Mouse (Mus musculus) adrenal gland, adult 2 months (tissue): Measurements from ENCODE around the gene Mrps34. TPM values are rescaled to one million over a fixed set of nuclear protein-coding genes. Genes with fewer than 3 reads are reported as not detected.

Experiments
- DNase-seq: peaks from one replicate; pipeline ENCODE4 v3.0.0; 2021
- long read RNA-seq: library from polyadenylated mRNA; stranded (forward); transcript quantifications from one replicate; pipeline ENCODE4 v2.0.0, GENCODE M21; 2021
- polyA plus RNA-seq: library from polyadenylated mRNA; depleted of rRNA; stranded (reverse); fragments of >200 nt; gene quantifications from 2 replicates; pipeline ENCODE4 v1.2.3, GENCODE M21; 2012; rRNA removed
- total RNA-seq, 2 experiments: library from RNA; stranded (reverse); gene quantifications; 2 replicates each; pipeline ENCODE4 v1.2.3; 2021

The Mrps34 gene
- total RNA-seq (100 to 1,000 TPM; 130 to 150 TPM), polyA plus RNA-seq (547 and 570 TPM in 2 replicates)
- long read RNA-seq, transcript Mrps34-201 (3 exons, 918 nt): major isoform, 111 of 121 reads
- long read RNA-seq, partial matches to known transcripts: 0 of 121 reads
- long read RNA-seq, other reads (novel, unspliced or antisense): 7 of 121 reads

DNA sequence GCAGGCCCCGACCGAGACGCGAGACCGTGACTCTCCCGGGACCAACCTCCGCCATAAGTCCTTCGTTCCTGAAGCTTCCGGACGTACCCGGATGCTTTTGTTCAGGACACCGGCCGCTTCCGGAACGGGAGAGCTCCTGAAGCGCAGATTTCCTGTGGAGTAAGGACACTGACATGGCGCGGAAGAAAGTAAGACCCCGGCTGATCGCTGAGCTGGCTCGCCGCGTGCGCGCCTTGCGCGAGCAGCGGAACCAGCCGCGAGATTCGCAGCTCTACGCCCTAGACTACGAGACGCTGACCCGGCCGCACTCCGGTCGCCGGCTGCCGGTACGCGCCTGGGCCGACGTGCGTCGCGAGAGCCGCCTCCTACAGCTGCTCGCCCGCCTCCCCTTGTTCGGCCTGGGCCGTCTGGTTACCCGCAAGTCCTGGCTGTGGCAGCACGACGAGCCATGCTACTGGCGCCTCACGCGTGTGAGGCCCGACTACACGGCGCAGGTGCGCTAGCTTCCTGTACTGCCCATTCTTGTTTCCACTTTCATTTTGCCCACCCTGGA is at the start of gene Mrps34, which contains the start of gene Eme2:
Mrps34 (plus strand) TSS at position 122 of the 553 bp plus-strand sequence.
Eme2 (minus strand) TSS at position 93 of the 553 bp plus-strand sequence.
- DNase-seq: peak; percentile 89

DNA sequence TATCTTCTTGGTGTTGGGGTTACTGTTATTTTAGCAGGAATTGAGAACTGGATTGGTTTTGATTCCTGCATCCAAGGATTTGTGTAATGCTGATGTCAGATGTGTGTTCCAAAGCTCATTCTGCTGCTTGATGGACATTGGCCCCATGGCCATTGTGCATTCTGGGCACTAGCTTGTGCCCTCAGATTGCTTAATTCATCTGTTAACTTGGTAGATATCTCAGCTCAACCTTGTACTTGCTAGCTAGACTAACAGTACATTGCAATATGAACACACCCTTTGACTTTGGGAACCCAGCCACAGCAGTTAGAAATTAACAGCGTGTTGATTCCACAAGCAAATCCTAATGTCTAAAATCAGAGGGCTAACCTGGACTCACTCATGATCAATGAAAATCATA is 47.5 kb upstream of the Mrps34 start:
- no peak for DNase-seq

DNA sequence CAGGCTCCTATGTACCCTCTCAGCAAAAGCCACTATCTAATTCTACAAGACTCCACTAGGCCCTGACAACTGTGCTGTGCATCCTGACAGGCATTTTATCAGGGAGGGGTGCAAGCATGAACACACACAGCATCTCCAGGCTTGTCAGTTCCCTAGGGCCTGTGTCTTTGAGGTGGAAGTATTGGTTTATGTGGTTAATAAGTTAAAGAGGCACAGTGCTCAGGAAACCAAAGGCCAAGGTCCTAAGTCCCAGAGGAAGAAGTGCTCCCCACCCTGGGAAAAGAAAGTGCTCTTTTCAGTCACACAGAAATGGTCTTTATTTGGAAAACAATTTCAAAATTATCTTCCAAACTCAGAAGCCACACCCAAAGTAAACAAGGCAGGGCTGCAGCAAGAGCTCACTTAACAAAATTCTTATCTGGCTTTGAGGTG is 46.3 kb upstream of the Mrps34 start:
- no peak for DNase-seq

DNA sequence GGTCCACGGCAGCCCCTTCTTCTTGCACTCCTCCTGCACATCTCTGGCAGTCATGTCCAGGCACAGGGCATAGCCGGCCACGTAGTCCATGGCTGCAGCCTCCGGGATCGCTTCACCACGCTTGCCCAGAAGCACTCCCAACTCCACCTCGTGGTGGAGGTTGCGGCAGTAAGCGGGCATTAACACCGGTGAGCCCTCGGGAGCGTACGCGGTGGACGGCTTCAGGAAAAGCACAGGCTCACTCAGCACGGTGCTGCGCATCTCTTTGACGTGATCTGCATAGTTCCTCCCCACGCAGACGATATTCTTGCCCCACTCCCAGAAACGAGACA is 45.2 kb upstream of the Mrps34 start:
- DNase-seq: no peak

DNA sequence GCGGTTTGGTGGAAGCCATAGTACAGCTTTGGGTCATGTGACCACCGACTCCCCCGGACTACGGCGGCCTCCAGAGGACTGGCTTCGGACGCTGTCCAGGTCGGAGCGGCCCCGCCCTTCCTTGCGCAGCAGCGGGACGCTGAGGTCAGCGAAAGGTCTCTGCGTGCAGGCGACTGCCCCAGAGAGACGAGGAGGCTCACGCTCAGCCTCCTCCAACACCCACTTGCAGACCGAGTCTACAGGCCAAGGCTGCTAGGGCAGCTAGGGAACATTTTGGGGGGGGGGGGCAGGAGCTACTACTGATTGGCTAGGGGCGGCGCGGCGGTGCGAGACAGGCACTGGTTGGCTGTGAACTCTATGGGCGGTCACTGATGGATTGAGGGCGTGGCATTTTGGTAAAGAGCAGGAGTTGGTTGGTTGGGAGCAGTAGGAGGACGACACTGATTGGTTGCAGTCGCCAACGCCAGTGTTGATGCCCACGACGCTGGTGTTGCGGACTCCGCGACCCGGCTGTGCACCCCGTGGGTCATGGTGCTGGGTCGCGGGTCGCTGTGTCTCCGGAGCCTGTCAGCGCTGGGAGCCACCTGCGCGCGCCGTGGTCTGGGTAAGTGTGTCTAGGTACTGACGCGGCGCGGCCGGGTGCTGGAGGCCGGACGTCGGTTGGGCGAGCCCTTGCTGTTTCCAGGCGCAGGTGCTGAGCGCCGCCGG is 44.7 kb upstream of the Mrps34 start, which contains the start of gene Fahd1:
Fahd1 (minus strand) TSS at position 300 of the 708 bp plus-strand sequence.
- peak; percentile 97 for DNase-seq

DNA sequence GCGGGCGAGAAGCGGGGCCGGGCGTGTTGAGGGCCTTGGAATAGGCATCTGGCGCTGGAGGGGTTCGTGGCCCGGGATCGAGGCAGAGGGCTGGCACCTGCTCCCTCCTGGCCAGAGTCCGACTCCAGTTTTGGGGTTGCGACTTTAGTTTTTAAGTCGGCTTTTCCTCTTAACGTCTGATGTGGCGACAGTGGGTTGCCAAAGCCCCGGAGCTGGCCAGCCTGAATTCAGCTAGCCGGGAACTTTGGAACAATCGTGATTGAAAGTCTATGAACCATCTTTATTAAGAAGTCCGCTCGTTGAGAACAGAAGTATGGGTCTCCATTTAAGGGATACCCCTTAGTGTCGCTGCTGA is 44.2 kb upstream of the Mrps34 start:
- DNase-seq: no peak

DNA sequence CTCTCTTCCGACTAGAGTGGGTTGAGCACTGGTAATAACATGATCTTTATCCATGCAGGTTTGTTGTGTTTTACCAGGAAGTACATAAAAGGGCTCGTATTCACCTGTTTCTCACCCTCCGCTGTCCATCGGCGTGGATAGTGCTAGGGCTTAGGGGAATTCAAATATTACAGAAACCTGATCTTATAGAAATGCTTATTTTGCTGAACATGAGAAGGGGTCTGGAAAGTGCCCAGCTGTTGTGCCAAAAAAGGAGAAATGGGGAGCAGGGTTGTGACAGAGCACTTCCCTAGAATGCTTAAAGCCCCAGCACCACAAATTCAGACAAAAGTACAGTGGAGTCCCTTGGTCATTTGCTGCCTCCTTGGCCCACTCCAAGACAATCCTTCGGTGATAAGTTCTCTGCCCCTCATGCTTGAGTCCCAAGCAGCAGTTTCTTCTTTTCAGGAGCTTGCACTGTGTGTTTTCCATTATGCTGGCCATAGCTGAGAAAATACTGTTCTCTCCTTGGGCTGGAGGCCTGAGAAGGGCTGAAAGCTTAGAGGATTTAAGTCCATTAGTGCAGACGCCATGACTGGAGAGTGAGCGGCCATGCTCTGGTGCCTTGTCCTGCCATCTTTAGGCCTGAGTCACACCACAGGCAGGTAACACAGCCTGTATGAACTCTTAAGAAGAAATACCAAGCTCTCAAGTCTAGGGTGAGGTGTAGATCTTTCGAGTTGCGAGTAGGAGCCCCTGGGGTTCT is 43.4 kb upstream of the Mrps34 start:
- no peak for DNase-seq

DNA sequence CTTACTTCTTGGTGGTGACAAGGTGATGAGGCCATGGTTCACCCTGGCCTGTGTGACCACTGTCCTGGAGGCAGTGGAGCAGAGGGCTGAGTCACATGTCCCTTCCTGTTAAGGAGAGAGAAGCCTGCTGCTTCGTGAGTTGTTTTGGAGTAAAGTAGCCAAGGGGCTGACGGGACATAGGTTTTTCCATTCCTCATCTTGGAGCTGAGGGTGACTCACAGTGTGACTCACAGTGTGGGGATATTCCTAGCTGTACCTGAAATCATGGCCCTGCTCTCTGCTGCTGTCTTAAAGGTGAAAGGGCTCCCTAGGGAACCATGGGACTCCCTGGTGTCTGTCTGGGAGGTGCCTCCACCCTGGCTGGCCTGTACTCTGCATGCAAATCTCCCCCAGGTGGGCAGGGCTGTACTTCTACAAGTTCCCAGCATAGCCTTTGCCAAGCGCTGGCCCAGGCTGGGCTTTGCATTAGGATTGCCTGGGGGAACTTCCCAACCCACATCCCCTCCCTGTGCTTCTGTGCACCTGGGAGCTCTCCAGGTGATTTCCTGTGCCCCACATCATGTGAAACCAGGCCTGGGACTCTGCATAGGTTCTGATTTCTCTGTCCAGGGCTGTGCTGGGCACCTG is 39.0 kb upstream of the Mrps34 start:
- DNase-seq: peak; percentile 50

DNA sequence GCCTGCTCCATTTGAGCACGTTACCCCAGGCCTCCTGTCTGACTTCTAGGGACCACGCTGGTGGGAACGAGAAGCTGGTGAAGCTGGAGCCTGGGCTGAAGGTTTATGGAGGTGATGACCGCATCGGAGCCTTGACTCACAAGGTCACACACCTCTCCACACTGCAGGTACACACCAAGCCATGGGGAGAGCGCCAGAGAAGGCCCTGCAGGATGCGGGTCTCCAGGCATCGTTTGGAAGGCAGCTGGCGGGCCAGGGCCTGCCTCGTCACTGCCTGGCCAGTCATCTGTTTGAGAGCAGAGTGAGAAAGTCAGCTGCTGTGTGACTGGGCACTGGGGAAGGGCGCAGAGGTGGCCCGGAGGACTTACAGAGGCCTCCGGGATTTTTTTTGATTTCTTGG is 38.3 kb upstream of the Mrps34 start:
- no peak for DNase-seq

DNA sequence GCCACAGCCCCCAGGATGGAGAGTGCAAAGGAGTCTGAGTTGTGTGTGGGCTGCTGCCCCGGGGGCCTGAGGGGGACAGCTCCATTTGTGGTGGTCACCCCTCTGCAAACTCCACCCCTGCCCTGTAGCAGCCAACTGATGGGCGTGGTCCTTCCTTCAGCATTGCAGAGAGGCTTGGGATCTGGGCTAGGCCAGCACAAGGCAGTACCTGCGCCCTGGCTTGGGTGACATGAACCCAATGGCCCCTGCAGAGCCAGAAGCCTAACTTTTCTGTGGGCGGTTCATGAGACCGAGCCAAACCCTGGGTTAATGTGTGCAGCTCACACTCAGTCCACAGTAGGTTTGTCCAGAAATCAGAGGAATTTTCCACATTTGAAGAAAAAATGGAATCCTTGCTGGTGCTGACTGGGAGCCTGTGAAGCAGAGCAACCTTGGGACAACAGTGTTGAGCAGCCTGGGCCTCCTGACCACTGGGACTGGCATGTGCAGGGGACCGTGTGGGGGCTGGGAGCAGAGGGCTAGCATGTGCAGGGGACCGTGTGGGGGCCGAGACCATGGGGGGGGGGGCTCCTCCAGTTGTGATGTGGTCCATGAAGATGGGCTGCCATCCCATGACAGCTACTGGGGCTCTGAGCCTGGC is 37.0 kb upstream of the Mrps34 start:
- DNase-seq: no peak

DNA sequence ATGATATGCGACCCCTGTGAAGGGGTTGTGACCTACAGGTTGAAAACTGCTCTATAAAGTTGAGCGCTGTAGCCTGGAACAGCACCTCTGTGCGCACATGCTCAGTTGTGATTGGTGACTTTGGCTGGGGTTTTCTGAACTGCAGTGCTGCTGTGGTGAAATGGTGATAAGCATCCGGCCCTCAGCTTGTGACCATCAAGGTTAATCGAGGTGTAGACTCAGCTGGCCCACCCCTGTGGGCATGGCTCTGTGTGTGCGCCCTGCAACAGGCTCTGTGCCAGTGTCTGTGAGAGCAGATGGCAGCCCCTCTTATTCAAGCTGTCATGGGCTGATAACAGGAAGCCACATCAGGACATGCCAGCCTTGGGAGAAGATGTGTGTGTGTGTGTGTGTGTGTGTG is 35.9 kb upstream of the Mrps34 start:
- no peak for DNase-seq

DNA sequence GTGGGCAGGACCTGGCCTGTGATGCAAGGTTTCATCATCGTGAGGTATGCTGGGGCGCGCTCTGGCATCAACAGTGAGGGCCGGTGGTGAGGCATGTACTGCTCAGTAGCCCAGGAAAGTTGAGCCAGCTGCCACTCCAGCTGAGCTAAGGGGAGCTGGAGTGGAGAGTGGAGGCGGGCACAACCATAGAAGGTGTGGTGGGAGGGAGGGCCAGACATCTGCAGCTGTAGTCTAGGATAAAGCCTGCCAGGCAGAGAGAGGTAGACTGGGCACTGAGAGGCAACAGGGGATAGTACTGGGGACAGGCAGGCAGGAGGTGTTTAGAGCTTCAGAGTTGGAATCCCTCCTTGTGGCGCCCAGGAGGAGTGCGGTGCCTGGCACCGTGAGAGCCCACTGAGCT is 34.8 kb upstream of the Mrps34 start:
- no peak for DNase-seq

DNA sequence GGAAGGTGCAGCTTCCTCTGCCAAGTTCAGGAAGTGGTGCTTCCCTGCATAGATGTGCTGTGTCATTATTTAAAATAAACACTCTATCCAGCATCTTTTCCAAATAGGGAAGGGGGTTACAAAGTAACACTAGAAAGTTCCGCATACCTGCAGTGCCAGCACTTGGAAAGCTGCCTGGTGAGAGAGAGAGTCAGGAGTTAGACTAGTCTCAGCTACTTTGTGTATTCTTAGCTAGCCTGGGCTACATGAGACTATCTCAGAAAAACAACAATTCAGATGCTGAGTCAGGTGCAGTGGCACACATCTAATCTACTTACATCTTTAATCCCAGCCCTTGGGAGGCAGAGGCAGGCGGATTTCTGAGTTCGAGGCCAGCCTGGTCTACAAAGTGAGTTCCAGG is 33.1 kb upstream of the Mrps34 start:
- DNase-seq: no peak

DNA sequence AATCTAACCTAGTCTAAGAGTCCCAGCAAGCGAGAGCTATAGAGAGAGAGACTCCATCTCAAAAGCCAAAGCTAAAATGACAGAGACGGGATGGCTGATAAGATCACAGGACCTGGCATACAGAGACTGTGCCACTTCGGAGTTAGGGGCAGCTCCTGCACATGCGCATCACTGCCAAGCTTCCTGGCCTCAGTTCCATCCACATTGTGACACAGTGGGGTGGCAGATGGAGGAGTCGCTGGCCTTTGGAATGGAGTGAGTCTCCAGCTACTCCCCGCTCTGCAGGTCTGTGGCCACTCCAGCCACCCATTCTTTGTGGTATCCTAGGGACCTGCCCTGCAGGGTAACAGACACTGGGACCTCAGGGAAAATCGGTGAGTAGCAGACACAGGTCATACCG is 29.1 kb upstream of the Mrps34 start, which contains the start of gene Igfals:
Igfals (plus strand) TSS at position 222 of the 400 bp plus-strand sequence.
- DNase-seq: no peak

DNA sequence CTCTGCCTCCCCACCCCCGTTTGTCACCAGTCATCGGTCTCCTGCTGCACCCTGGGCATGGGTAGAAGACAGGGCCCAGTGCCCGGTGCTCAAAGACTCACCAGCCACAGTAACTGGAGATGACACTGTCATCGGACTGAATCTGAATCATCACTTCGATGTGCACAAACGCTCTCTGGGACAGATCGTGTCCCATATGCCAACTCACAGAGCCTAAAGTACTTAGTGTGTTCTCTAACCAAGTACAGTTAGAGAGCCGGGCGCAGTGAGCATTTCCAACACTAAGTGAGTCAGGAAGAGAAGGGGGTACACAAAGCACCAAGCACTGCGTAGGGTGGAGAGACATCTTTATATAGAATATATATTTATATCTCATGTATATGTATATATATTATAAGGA is 27.0 kb upstream of the Mrps34 start:
- no peak for DNase-seq

DNA sequence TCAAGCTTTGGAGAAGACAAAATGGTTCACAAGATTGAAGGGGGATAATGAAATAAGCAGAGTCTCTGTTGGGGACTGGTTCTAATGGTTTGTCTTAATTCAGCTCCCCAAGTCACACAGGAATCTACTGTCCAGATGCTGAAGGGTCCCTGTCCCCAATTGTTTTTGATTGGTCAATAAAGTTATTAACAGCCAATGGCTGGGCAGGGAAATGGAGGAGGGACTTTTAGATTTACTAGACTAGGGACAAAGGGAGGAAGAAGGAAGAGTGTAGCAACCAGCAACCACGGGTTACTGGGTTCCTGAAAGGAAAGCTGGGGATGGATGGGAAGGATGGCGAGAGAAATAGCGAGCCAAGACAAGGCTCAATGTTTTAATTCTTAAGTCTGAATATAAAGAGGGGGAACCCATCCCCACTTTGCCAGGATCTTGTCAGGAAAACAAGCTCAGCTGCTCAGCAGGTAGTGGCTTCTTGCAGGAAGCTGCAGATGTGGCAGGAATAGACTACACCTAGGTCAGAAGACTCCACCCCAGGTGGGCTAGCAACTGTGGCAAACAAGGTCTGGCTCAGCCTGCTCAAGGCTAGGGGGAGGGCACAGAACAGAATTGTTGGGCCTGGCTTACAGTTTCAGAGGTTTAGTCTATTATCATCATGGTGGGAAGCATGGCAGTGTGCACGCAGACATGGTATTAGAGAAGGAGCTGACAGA is 21.1 kb upstream of the Mrps34 start:
- DNase-seq: no peak

DNA sequence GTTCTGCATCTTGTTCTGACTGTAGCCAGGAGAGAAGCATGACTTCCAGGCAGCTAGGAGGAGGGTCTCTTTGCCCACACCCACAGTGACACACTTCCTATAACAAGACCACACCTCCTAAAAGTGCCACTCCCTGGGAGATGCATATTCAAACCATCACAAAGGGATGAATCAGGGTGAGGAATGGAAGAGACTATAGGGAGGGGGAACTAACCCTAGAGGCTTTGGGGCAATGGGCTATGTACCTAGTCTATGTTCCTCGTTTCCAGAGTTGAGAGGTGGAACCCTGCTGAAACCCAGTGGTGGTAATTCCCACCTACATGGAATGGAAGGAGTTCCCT is 20.5 kb upstream of the Mrps34 start:
- DNase-seq: no peak

DNA sequence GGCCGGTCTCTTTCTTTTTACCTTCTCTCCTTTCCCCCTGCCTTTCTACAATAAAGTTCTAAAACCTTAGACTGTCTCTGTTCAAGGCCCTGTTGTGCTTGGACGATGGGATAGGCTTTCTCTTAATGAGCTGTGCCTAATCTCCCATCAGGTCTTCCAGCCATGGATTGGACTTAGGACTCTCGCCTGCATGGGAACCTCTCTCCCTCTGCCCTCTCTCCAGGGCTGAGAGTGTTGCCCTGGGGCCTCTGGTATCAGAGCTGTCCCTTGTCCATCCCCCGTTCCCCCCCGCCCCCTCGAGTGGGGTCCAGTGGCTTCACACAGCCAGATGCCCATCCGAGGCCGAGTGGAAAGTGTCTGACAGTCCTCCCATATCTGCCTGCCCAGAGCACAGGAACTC is 19.9 kb upstream of the Mrps34 start:
- no peak for DNase-seq

DNA sequence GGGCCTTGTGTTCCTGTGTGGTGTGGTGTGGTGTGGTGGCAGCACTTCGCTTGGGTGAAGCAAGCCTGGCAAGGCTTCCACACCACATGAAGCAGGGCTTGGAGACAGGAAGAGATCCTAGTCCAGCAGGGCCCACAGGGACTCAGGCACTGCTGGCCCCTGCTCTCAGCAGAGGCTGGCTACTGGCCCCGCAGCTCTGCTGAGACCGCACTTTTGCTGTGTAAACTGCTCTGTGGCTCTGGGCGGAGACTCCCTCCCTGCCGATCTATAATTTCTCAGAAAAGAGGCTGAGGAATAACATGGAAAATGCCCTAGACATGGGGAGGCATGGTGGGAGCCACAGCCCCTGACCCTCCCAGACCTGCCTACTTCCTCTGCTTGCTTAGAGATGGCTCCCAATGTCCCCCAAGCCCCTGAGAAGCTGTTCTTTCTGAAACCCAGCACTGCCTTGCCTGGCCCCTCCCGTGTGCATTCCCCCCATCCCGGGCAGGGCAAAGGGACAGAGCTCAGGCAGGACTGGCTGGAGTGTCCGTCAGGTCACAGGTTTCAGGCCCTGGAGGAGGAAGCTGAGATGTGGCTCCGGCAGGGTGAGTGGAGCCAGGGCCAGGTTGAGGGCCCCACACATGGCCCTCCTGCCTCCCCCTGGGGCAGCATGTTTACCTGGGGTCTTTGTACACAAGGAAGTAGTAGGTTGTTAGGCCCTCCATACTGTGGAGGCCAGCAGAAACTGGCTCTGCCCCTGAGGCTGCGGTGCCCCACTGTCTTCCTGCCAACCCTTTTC is 17.4 kb upstream of the Mrps34 start:
- DNase-seq: no peak

DNA sequence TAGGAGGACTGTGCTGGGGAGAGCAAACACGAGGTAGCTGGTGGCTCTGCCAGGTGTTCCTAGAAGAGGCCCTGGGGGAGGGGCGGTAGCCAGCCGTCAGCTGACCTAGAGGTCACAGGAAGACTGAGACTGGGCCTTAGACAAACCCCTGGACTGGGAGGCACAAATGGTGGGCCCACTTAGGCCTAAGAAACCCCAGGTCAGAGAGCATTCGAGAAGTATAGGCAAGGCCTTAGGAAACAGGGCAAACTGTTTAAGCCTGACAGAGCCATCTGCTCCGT is 16.9 kb upstream of the Mrps34 start:
- DNase-seq: peak; percentile 69

DNA sequence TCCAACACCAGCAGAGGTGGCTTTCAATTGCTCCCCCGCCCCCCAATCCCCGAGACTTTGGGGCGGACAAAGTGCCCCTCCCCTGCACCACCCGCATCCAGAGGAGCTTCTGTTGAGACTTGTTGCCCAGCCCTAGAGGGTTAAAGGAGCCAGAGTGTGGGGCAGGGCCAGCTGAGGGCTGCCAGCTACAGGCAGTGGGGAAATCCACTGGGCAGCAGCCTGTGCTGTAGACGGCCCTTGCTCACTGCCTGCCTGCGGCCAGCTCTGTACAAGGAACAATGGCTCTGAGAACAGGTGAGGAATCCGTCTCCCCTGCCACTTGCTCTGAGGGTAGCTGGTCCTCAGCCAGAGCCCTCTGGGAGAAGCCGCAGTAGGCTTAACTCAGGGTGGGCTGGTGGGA is 16.4 kb upstream of the Mrps34 start:
- DNase-seq: peak; percentile 36
